Mouse (Mus musculus) embryonic facial prominence, embryonic 14.5 days (tissue): ENCODE data around the gene Med31. TPM values are rescaled to one million over a fixed set of nuclear protein-coding genes. Genes with fewer than 3 reads are reported as not detected.
"Not testable (repeated sequence)": the region's sequence is repeated elsewhere in the genome, so short reads cannot be mapped to it uniquely, and the experiment has no call there.

Experiments used
- ATAC-seq: fragments of 200-750 bp; cut with Nextera tagmentation; 2 replicates; pipeline ENCODE4 v1.8.0; 2017; ENCODE audit warnings: low read depth, moderate number of reproducible peaks, moderate TSS enrichment
- DNase-seq: peaks from one replicate; pipeline ENCODE4 v3.0.0-alpha.2; 2015; ENCODE audit warnings: low spot score
- H3K27ac ChIP-seq: fragments of 300-500 bp; sonication (generic); replicated peaks from 2 replicates; pipeline ENCODE4 v1.5.1; 2014; ENCODE audit warnings: low read depth, mild to moderate bottlenecking, low read length, moderate library complexity
- H3K27me3 ChIP-seq: fragments of 300-500 bp; sonication (generic); replicated peaks from 2 replicates; pipeline ENCODE4 v1.6.1; 2014; ENCODE audit warnings: low read length; ENCODE audit not compliant: control insufficient read depth, insufficient read depth
- H3K36me3 ChIP-seq: fragments of 300-500 bp; sonication (generic); 2 replicates; pipeline ENCODE4 v1.6.1; 2014; ENCODE audit warnings: low read length, mixed read lengths; ENCODE audit not compliant: control insufficient read depth, insufficient read depth
- H3K4me1 ChIP-seq: fragments of 300-500 bp; sonication (generic); 2 replicates; pipeline ENCODE4 v1.6.1; 2014; ENCODE audit warnings: antibody characterized with exemption, low read length; ENCODE audit not compliant: control insufficient read depth, insufficient read depth
- H3K4me2 ChIP-seq: fragments of 300-500 bp; sonication (generic); 2 replicates; pipeline ENCODE4 v1.6.1; 2014; ENCODE audit warnings: low read depth, mild to moderate bottlenecking, low read length, moderate library complexity, mixed read lengths
- H3K4me3 ChIP-seq: fragments of 300-500 bp; sonication (generic); 2 replicates; pipeline ENCODE4 v1.5.1; 2014; ENCODE audit warnings: low read depth, mild to moderate bottlenecking, low read length
- H3K9ac ChIP-seq: fragments of 300-500 bp; sonication (generic); 2 replicates; pipeline ENCODE4 v1.6.1; 2014; ENCODE audit warnings: low read depth, mild to moderate bottlenecking, low read length, moderate library complexity, mixed read lengths
- H3K9me3 ChIP-seq: fragments of 300-500 bp; sonication (generic); 2 replicates; pipeline ENCODE4 v1.6.1; 2016; ENCODE audit warnings: low read length; ENCODE audit not compliant: control insufficient read depth
- WGBS: fragments of 180-500 bp; shearing (Covaris S2); extraction: QIAGEN DNeasy Blood & Tissue Kit; methylation state at CpG from one replicate; pipeline ENCODE4 v1.1.7; 2014; 5-methylcytosine and 5-hydroxymethylcytosine counted together
- polyA plus RNA-seq: library from polyadenylated mRNA; unstranded; fragments of >200 nt; fragmentation: Nextera tagmentation; extraction: Ambion mirVana; gene quantifications from 2 replicates; pipeline ENCODE4 v1.2.1, GENCODE M21; 2014

Med31 gene
- polyA plus RNA-seq, 1 experiment from 2014 or later, result 42.0 TPM

- 91% methylated on average over 4 of the region's 4 CpGs for WGBS
- no peaks in the 10 kb centered on the region for H3K4me1 ChIP-seq
- no peak overlapping the region for H3K27ac ChIP-seq
- H3K9me3 ChIP-seq, result no peaks in the 10 kb centered on the region
- H3K27me3 ChIP-seq, result no peaks in the 10 kb centered on the region
- DNase-seq (no peak), ATAC-seq (no peak)
- no peak overlapping the region for H3K4me3 ChIP-seq
- H3K4me2 ChIP-seq, result no peak overlapping the region
- no peak overlapping the region for H3K9ac ChIP-seq
- H3K36me3 ChIP-seq, result peaks cover 63% of the 10 kb centered on the region
These were observed 34.3 kb downstream of the Med31 start for GRCm38 (mm10) chr11:72181136-72181535.

GRCm38 (mm10) chr11:72180556-72180955 is 34.8 kb downstream of the Med31 start:
- H3K9ac ChIP-seq, result no peak overlapping the region
- no peak for ATAC-seq
- no peak overlapping the region for H3K4me2 ChIP-seq
- H3K9me3 ChIP-seq, result no peaks in the 10 kb centered on the region
- no peaks in the 10 kb centered on the region for H3K4me1 ChIP-seq
- DNase-seq, result no peak
- H3K36me3 ChIP-seq, result peaks cover 69% of the 10 kb centered on the region
- no peak overlapping the region for H3K27ac ChIP-seq
- H3K27me3 ChIP-seq, result no peaks in the 10 kb centered on the region
- no peak overlapping the region for H3K4me3 ChIP-seq
- 90% methylated on average over 5 of the region's 5 CpGs for WGBS

GRCm38 (mm10) chr11:72176553-72176952 is 38.8 kb downstream of the Med31 start:
- DNase-seq (no peak), ATAC-seq (no peak)
- 65% methylated on average over 3 of the region's 3 CpGs for WGBS
- H3K4me2 ChIP-seq, result no peak overlapping the region
- no peak overlapping the region for H3K27ac ChIP-seq
- H3K4me1 ChIP-seq, result no peaks in the 10 kb centered on the region
- no peak overlapping the region for H3K9ac ChIP-seq
- peaks cover 85% of the 10 kb centered on the region for H3K36me3 ChIP-seq
- no peaks in the 10 kb centered on the region for H3K9me3 ChIP-seq
- H3K4me3 ChIP-seq, result no peak overlapping the region
- no peaks in the 10 kb centered on the region for H3K27me3 ChIP-seq

DNA sequence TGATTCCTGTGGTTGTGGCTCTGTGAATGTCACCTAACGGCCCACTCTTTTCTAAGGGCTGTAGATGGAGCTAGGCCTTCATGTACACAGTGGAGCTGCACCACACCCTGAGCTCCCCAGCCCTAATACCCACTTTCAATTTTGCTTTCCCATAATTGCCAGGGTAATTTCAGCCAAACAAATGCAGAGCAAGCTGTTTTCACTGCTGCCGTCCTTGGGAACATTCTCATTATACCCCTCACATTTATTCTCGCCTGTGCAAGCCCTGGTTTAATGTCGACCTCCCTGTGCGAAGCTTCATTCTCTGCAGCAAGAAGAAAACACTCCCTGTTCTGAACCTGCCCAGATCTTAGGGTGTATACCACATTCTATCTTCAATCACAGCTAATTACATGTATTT is 39.4 kb downstream of the Med31 start:
- Histone ChIP-seq H3K36me3 (peaks cover 79% of the 10 kb centered on the region), H3K9me3 (no peaks in the 10 kb centered on the region)

GRCm38 (mm10) chr11:72174721-72175120 is 40.7 kb downstream of the Med31 start:
- no peak overlapping the region for H3K9ac ChIP-seq
- H3K27ac ChIP-seq, result no peak overlapping the region
- peaks cover 78% of the 10 kb centered on the region for H3K36me3 ChIP-seq
- ATAC-seq (no peak), DNase-seq (no peak)
- H3K4me2 ChIP-seq, result no peak overlapping the region
- no peaks in the 10 kb centered on the region for H3K4me1 ChIP-seq
- H3K4me3 ChIP-seq, result no peak overlapping the region
- no peaks in the 10 kb centered on the region for H3K27me3 ChIP-seq
- H3K9me3 ChIP-seq, result no peaks in the 10 kb centered on the region
- WGBS, result 94% methylated on average over 6 of the region's 6 CpGs

More for the DNA sequence above, 39.4 kb downstream of the Med31 start:
- ATAC-seq, result no peak
- no peak overlapping the region for H3K4me2 ChIP-seq
- no peaks in the 10 kb centered on the region for H3K4me1 ChIP-seq
- H3K27ac ChIP-seq, result no peak overlapping the region
- no peak overlapping the region for H3K4me3 ChIP-seq
- DNase-seq, result no peak
- H3K9ac ChIP-seq, result no peak overlapping the region
- WGBS, result 86% methylated on average over 5 of the region's 5 CpGs
- H3K27me3 ChIP-seq, result no peaks in the 10 kb centered on the region

DNA sequence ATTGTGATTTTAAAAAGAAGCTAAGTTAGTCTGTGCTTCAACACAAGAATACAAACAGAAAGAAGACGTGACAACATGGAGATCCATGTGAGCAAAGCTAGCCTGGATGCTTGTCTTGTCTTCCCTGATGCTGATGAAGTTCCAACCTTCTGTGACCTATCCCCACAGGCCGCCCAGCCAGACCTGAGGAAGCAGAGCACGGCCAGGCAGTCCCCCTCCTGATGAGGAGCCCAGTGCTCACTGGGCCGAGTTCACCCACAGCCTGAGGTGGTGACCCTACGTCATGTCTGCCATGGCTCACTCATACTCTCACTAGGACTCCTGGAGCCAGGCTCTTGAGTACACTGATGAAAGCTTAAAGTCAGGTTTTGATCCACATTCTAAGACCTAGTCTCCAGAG is 41.9 kb downstream of the Med31 start:
- Histone ChIP-seq H3K9ac (no peak overlapping the region), H3K4me1 (no peaks in the 10 kb centered on the region), H3K27me3 (no peaks in the 10 kb centered on the region), H3K4me3 (no peak overlapping the region), H3K9me3 (no peaks in the 10 kb centered on the region), H3K4me2 (no peak overlapping the region), H3K27ac (no peak overlapping the region), H3K36me3 (peaks cover 79% of the 10 kb centered on the region)
- no peak for ATAC-seq
- DNase-seq, result no peak
- WGBS, result 85% methylated on average over 5 of the region's 5 CpGs

- peaks cover 76% of the 10 kb centered on the region for H3K36me3 ChIP-seq
- not testable (repeated sequence) for H3K4me2 ChIP-seq, ATAC-seq, H3K9ac ChIP-seq, H3K27ac ChIP-seq, DNase-seq, H3K4me1 ChIP-seq, H3K9me3 ChIP-seq, H3K27me3 ChIP-seq, H3K4me3 ChIP-seq
- WGBS, result 76% methylated on average over 4 of the region's 4 CpGs
These were observed 43.5 kb downstream of the Med31 start for GRCm38 (mm10) chr11:72171906-72172305.

DNA sequence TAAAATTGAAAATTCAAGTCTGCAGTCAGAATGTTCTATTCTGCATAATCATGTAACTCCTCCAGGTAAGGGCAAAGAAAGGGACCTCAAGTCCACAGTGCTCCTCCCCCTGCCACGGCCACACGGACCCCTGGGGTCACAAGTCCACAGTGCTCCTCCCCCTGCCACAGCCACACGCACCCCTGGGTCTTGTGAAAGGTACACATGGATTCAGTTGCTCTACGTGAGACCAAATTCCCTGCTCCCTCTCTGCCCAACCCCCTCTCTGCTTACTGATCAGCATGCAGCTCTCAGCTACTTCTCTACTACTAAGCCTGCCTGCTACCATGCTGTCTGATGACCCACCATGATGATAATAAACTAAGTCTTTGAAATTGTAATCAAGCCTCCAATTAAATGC is 45.5 kb downstream of the Med31 start:
- ATAC-seq, result no peak
- Histone ChIP-seq H3K4me3 (no peak overlapping the region), H3K27ac (no peak overlapping the region), H3K9me3 (no peaks in the 10 kb centered on the region), H3K9ac (no peak overlapping the region), H3K4me1 (no peaks in the 10 kb centered on the region), H3K36me3 (peaks cover 65% of the 10 kb centered on the region), H3K4me2 (no peak overlapping the region), H3K27me3 (no peaks in the 10 kb centered on the region)
- WGBS, result 79% methylated on average over 4 of the region's 4 CpGs
- DNase-seq, result no peak

DNA sequence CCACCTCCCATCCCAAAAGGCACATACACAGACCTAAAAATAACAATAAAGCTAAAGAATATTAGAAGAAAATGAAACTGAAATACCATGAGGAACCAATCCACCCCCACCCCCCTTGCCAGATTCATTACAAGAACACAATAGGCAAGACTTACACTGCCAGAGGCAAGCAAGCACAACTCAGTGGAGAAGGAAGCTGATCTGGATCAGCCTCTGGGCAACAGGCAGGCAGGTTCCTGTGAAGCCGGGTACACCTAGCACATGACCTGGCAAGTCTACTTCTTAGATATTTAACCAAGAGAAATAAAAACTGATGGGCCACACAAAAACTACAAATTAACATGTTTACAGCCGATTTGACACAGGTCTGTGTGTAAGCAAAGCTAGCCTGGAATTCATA is 52.2 kb downstream of the Med31 start:
- H3K36me3 ChIP-seq, result peaks cover 55% of the 10 kb centered on the region
- H3K9me3 ChIP-seq, result no peaks in the 10 kb centered on the region
- no peaks in the 10 kb centered on the region for H3K4me1 ChIP-seq
- DNase-seq (peak; percentile 19), ATAC-seq (no peak)
- 70% methylated on average over 2 of the region's 2 CpGs for WGBS
- H3K27ac ChIP-seq, result no peak overlapping the region
- no peak overlapping the region for H3K9ac ChIP-seq
- no peak overlapping the region for H3K4me3 ChIP-seq
- H3K27me3 ChIP-seq, result no peaks in the 10 kb centered on the region
- no peak overlapping the region for H3K4me2 ChIP-seq
